Mouse (Mus musculus) liver, adult 2 months (tissue): ENCODE measurements at regions not wholly inside any gene's neighbourhood (a gene's known extent, or its start where the extent isn't known, plus 50 kb on each side); places are given as distances from the start of the nearest gene placed in this dataset.

Source experiments
- DNase-seq: peaks from one replicate; pipeline ENCODE4 v3.0.0-alpha.2; 2011; ENCODE audit warnings: low read depth, low spot score; ENCODE audit errors: extremely low read depth
- H3K27ac ChIP-seq: fragments of 200-500 bp; replicated peaks from 2 replicates; pipeline ENCODE4 v1.5.1; 2012; ENCODE audit warnings: low read depth, mild to moderate bottlenecking, control low read depth, inconsistent platforms, low read length; ENCODE audit not compliant: insufficient read depth
- H3K27me3 ChIP-seq: fragments of 200-500 bp; 2 replicates; pipeline ENCODE4 v1.6.1; 2012; ENCODE audit warnings: mild to moderate bottlenecking, moderate library complexity, low read length, inconsistent platforms; ENCODE audit not compliant: control insufficient read depth, insufficient read depth
- H3K36me3 ChIP-seq: fragments of 200-500 bp; 2 replicates; pipeline ENCODE4 v1.6.1; 2012; ENCODE audit warnings: low read length, inconsistent platforms; ENCODE audit not compliant: control insufficient read depth, insufficient read depth
- H3K4me1 ChIP-seq: fragments of 200-500 bp; 2 replicates; pipeline ENCODE4 v1.6.1; 2011; ENCODE audit warnings: low read length; ENCODE audit not compliant: control insufficient read depth, insufficient read depth
- H3K4me3 ChIP-seq: fragments of 200-500 bp; 2 replicates; pipeline ENCODE4 v1.5.1; 2011; ENCODE audit warnings: low read depth, mild to moderate bottlenecking, control low read depth, low read length, moderate library complexity; ENCODE audit not compliant: insufficient read depth
- H3K79me2 ChIP-seq: fragments of 200-500 bp; 2 replicates; pipeline ENCODE4 v1.6.1; 2012; ENCODE audit warnings: inconsistent platforms, mild to moderate bottlenecking, low read length, moderate library complexity; ENCODE audit not compliant: control insufficient read depth, insufficient read depth
- H3K9ac ChIP-seq: fragments of 200-500 bp; 2 replicates; pipeline ENCODE4 v1.6.1; 2012; ENCODE audit warnings: low read depth, mild to moderate bottlenecking, control low read depth, inconsistent platforms, low read length
- CTCF ChIP-seq: fragments of 200-500 bp; IDR thresholded peaks from 2 replicates; pipeline ENCODE4 v1.5.1; 2011; ENCODE audit warnings: low read depth, low read length, control low read depth
- POLR2A ChIP-seq: fragments of 200-500 bp; IDR thresholded peaks from 2 replicates; pipeline ENCODE4 v1.6.1; 2011; ENCODE audit warnings: low read length, control low read depth; ENCODE audit not compliant: insufficient read depth; ENCODE audit errors: extremely low read depth
- WGBS: fragments of 180-500 bp; shearing (Covaris S2); methylation state at CpG from one replicate; pipeline ENCODE4 v1.1.7; 2018; 5-methylcytosine and 5-hydroxymethylcytosine counted together

- DNase-seq = peak; percentile 25
Measured at GRCm38 (mm10) chr1:83717056-83717455, 309.1 kb upstream of the Sphkap start.

GRCm38 (mm10) chr1:83701696-83702404, 293.9 kb upstream of the Sphkap start:
- no peak for DNase-seq
- H3K36me3 ChIP-seq = no peaks in the 10 kb centered on the region
- TF ChIP-seq CTCF (no peak), POLR2A (no peak)
- no peaks in the 10 kb centered on the region for H3K27me3 ChIP-seq
- no peak overlapping the region for H3K27ac ChIP-seq
- no peak overlapping the region for H3K4me3 ChIP-seq
- no peaks in the 10 kb centered on the region for H3K4me1 ChIP-seq
- H3K9ac ChIP-seq = no peak overlapping the region
- no peaks in the 10 kb centered on the region for H3K79me2 ChIP-seq
- WGBS = 80% methylated on average over 6 of the region's 6 CpGs

More at GRCm38 (mm10) chr1:83717056-83717455, 309.1 kb upstream of the Sphkap start:
- no peaks in the 10 kb centered on the region for H3K79me2 ChIP-seq
- H3K4me3 ChIP-seq = no peak overlapping the region
- no peaks in the 10 kb centered on the region for H3K36me3 ChIP-seq
- no peaks in the 10 kb centered on the region for H3K27me3 ChIP-seq
- WGBS = 3% methylated on average over 1 of the region's 1 CpGs
- H3K4me1 ChIP-seq = no peaks in the 10 kb centered on the region
- no peak overlapping the region for H3K27ac ChIP-seq
- TF ChIP-seq CTCF = peak; percentile 31; the same call in 1 of the 2 replicates
- TF ChIP-seq POLR2A = no peak
- no peak overlapping the region for H3K9ac ChIP-seq

GRCm38 (mm10) chr1:83697422-83697821, 289.4 kb upstream of the Sphkap start:
- H3K4me1 ChIP-seq = no peaks in the 10 kb centered on the region
- 64% methylated on average over 6 of the region's 6 CpGs for WGBS
- H3K27me3 ChIP-seq = no peaks in the 10 kb centered on the region

GRCm38 (mm10) chr1:83685221-83685620, 277.2 kb upstream of the Sphkap start:
- no peak for DNase-seq
- 68% methylated on average over 3 of the region's 3 CpGs for WGBS
- Histone ChIP-seq H3K4me1 (no peaks in the 10 kb centered on the region), H3K79me2 (no peaks in the 10 kb centered on the region), H3K27me3 (no peaks in the 10 kb centered on the region), H3K9ac (no peak overlapping the region), H3K4me3 (no peak overlapping the region), H3K36me3 (no peaks in the 10 kb centered on the region), H3K27ac (no peak overlapping the region)
- TF ChIP-seq CTCF (no peak), POLR2A (no peak)

More at GRCm38 (mm10) chr1:83697422-83697821, 289.4 kb upstream of the Sphkap start:
- H3K4me3 ChIP-seq = no peak overlapping the region
- no peak for DNase-seq
- no peaks in the 10 kb centered on the region for H3K79me2 ChIP-seq
- H3K27ac ChIP-seq = no peak overlapping the region
- H3K36me3 ChIP-seq = no peaks in the 10 kb centered on the region
- TF ChIP-seq POLR2A (no peak), CTCF (no peak)
- no peak overlapping the region for H3K9ac ChIP-seq

- TF ChIP-seq CTCF = no peak
- TF ChIP-seq POLR2A = no peak
- no peak overlapping the region for H3K4me3 ChIP-seq
- no peaks in the 10 kb centered on the region for H3K4me1 ChIP-seq
- H3K9ac ChIP-seq = no peak overlapping the region
- 82% methylated on average over 2 of the region's 2 CpGs for WGBS
- no peaks in the 10 kb centered on the region for H3K27me3 ChIP-seq
- H3K36me3 ChIP-seq = no peaks in the 10 kb centered on the region
- DNase-seq = no peak
- H3K27ac ChIP-seq = no peak overlapping the region
- no peaks in the 10 kb centered on the region for H3K79me2 ChIP-seq
Measured at GRCm38 (mm10) chr1:83665326-83665725, 257.3 kb upstream of the Sphkap start.
